ENCODE assay signal across 24 mouse cellular contexts in the genomic region with DNA sequence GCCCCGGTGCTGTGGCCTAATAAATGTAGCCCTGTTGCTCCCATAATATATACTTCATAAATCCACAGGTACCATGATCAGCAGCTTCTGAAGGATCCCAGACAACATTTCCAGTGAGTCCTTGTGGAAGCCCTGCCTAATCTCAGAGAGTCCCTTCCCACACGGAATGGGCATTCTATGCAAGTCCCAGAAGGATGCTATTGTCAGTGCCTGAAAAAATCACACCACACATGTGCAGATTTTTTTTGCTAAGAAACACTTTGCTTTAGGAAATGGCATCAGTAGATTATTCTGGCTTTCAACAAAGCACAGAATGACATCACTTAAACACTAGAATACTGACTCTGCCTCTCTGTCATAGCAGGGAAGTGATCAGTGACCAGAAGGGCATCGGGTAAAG.
A peak's percentile ranks its signal among the peaks of the same experiment; 100 is the strongest.
DNase-seq lines count a peak whose midpoint lies in the region; ATAC-seq lines count a peak whose summit lies in the region.
"Had no signal": no experiment of that assay in that cellular context is flagged by ENCODE, and none has a peak within 500 bp of the region (broad histone marks: within the 10 kb centered on the region; RNA-seq: fewer than 3 reads in every experiment).

No protein-coding gene starts in this region.

- no peak for DNase-seq in frontal cortex, postnatal 25 days (ENCODE audit: low spot score in 2 of 2)
- DNase-seq in hindbrain, embryonic 14.5 days (ENCODE audit: low spot score), result peak; percentile 14
- peak; percentile 49 for DNase-seq in midbrain, embryonic 11.5 days (ENCODE audit: low spot score, missing footprints)
- peak; percentile 28 for DNase-seq in telencephalon, adult 2 months (ENCODE audit: low read depth, low spot score)
- DNase-seq: B cell, adult 2 months; cerebellum, adult 11 months; cerebellum, adult 2 months; cerebellum, adult 9-11 months had no signal

- H3K4me1 ChIP-seq in hindbrain, embryonic 14.5 days (replicated peaks; ENCODE audit: control insufficient read depth, insufficient read depth, low read length), result no peaks in the 10 kb centered on the region
- H3K4me1 ChIP-seq in hindbrain, embryonic 13.5 days (replicated peaks), result no peaks in the 10 kb centered on the region
- no peaks in the 10 kb centered on the region for H3K4me1 ChIP-seq in midbrain, embryonic 11.5 days (ENCODE audit: control insufficient read depth, insufficient read depth, low read length)
- no peaks in the 10 kb centered on the region for H3K4me1 ChIP-seq in midbrain, embryonic 13.5 days (replicated peaks)
- H3K4me1 ChIP-seq: embryonic facial prominence, embryonic 12.5 days; forebrain, embryonic 12.5 days; heart, embryonic 12.5 days; heart, embryonic 15.5 days; hindbrain, embryonic 10.5 days had no signal

- no peak overlapping the region for H3K27ac ChIP-seq in hindbrain, embryonic 14.5 days
- no peak overlapping the region for H3K27ac ChIP-seq in hindbrain, embryonic 13.5 days
- H3K27ac ChIP-seq in midbrain, embryonic 11.5 days (ENCODE audit: low read depth, low read length), result no peak overlapping the region
- no peak overlapping the region for H3K27ac ChIP-seq in midbrain, embryonic 13.5 days
- H3K27ac ChIP-seq: embryonic facial prominence, embryonic 12.5 days; embryonic facial prominence, embryonic 15.5 days; forebrain, embryonic 12.5 days; forebrain, embryonic 15.5 days; gastrocnemius, adult 2 months; heart, embryonic 15.5 days; hindbrain, embryonic 10.5 days; hindbrain, embryonic 15.5 days had no signal

- 91% methylated on average over 3 of the region's 3 CpGs for WGBS in hindbrain, embryonic 14.5 days
- 89% methylated on average over 3 of the region's 3 CpGs for WGBS in hindbrain, embryonic 13.5 days
- 91% methylated on average over 3 of the region's 3 CpGs for WGBS in midbrain, embryonic 11.5 days
- 90% methylated on average over 3 of the region's 3 CpGs for WGBS in midbrain, embryonic 13.5 days

- no peak overlapping the region for H3K9ac ChIP-seq in hindbrain, embryonic 14.5 days
- H3K9ac ChIP-seq in hindbrain, embryonic 13.5 days, result no peak overlapping the region
- H3K9ac ChIP-seq in midbrain, embryonic 11.5 days (ENCODE audit: low read length), result no peak overlapping the region
- no peak overlapping the region for H3K9ac ChIP-seq in midbrain, embryonic 13.5 days (replicated peaks)
- H3K9ac ChIP-seq: embryonic facial prominence, embryonic 12.5 days; embryonic facial prominence, embryonic 15.5 days; forebrain, embryonic 12.5 days; forebrain, embryonic 15.5 days; heart, embryonic 12.5 days; heart, embryonic 15.5 days; hindbrain, embryonic 15.5 days had no signal

- H3K9me3 ChIP-seq in hindbrain, embryonic 14.5 days (ENCODE audit: control insufficient read depth, low read length), result no peaks in the 10 kb centered on the region
- H3K9me3 ChIP-seq in hindbrain, embryonic 13.5 days, result no peaks in the 10 kb centered on the region
- H3K9me3 ChIP-seq in midbrain, embryonic 11.5 days (ENCODE audit: control insufficient read depth, low read length), result no peaks in the 10 kb centered on the region
- H3K9me3 ChIP-seq in midbrain, embryonic 13.5 days, result no peaks in the 10 kb centered on the region
- H3K9me3 ChIP-seq: embryonic facial prominence, embryonic 12.5 days; embryonic facial prominence, embryonic 15.5 days; forebrain, embryonic 12.5 days; forebrain, embryonic 15.5 days; heart, embryonic 15.5 days; hindbrain, embryonic 10.5 days; hindbrain, embryonic 15.5 days had no signal

- H3K4me3 ChIP-seq in hindbrain, embryonic 14.5 days (replicated peaks; ENCODE audit: low read length), result no peak overlapping the region
- no peak overlapping the region for H3K4me3 ChIP-seq in hindbrain, embryonic 13.5 days
- no peak overlapping the region for H3K4me3 ChIP-seq in midbrain, embryonic 11.5 days (ENCODE audit: low read depth, low read length)
- H3K4me3 ChIP-seq in midbrain, embryonic 13.5 days (replicated peaks), result no peak overlapping the region
- H3K4me3 ChIP-seq: embryonic facial prominence, embryonic 12.5 days; embryonic facial prominence, embryonic 15.5 days; forebrain, embryonic 12.5 days; forebrain, embryonic 15.5 days; gastrocnemius, adult 2 months; heart, embryonic 12.5 days; heart, embryonic 15.5 days; hindbrain, embryonic 10.5 days; hindbrain, embryonic 15.5 days had no signal

- no peaks in the 10 kb centered on the region for H3K27me3 ChIP-seq in hindbrain, embryonic 14.5 days (ENCODE audit: control insufficient read depth, insufficient read depth, low read length)
- no peaks in the 10 kb centered on the region for H3K27me3 ChIP-seq in hindbrain, embryonic 13.5 days
- no peaks in the 10 kb centered on the region for H3K27me3 ChIP-seq in midbrain, embryonic 11.5 days (ENCODE audit: control insufficient read depth, insufficient read depth, low read length)
- H3K27me3 ChIP-seq in midbrain, embryonic 13.5 days, result no peaks in the 10 kb centered on the region
- H3K27me3 ChIP-seq: CH12.LX; embryonic facial prominence, embryonic 12.5 days; embryonic facial prominence, embryonic 15.5 days; forebrain, embryonic 12.5 days; forebrain, embryonic 15.5 days; heart, embryonic 12.5 days; heart, embryonic 15.5 days; hindbrain, embryonic 15.5 days; Patski had no signal

- H3K36me3 ChIP-seq in hindbrain, embryonic 14.5 days (replicated peaks; ENCODE audit: control insufficient read depth, insufficient read depth), result no peaks in the 10 kb centered on the region
- no peaks in the 10 kb centered on the region for H3K36me3 ChIP-seq in hindbrain, embryonic 13.5 days
- H3K36me3 ChIP-seq in midbrain, embryonic 11.5 days (ENCODE audit: control insufficient read depth, insufficient read depth, low read length), result no peaks in the 10 kb centered on the region
- no peaks in the 10 kb centered on the region for H3K36me3 ChIP-seq in midbrain, embryonic 13.5 days
- H3K36me3 ChIP-seq: embryonic facial prominence, embryonic 12.5 days; embryonic facial prominence, embryonic 15.5 days; forebrain, embryonic 12.5 days; forebrain, embryonic 15.5 days; G1E; heart, embryonic 12.5 days; heart, embryonic 15.5 days; hindbrain, embryonic 10.5 days; hindbrain, embryonic 15.5 days had no signal

- no peak overlapping the region for H3K4me2 ChIP-seq in hindbrain, embryonic 14.5 days (replicated peaks)
- no peak overlapping the region for H3K4me2 ChIP-seq in hindbrain, embryonic 13.5 days
- H3K4me2 ChIP-seq in midbrain, embryonic 11.5 days, result no peak overlapping the region
- H3K4me2 ChIP-seq in midbrain, embryonic 13.5 days (replicated peaks), result no peak overlapping the region
- H3K4me2 ChIP-seq: embryonic facial prominence, embryonic 12.5 days; embryonic facial prominence, embryonic 15.5 days; forebrain, embryonic 12.5 days; forebrain, embryonic 15.5 days; heart, embryonic 12.5 days; heart, embryonic 15.5 days; hindbrain, embryonic 15.5 days had no signal

- ATAC-seq in frontal cortex, adult (ENCODE audit: low TSS enrichment), result peak; percentile 70
- no peak for ATAC-seq in hindbrain, embryonic 14.5 days (ENCODE audit: low FRiP score)
- ATAC-seq in hindbrain, embryonic 13.5 days (ENCODE audit: low FRiP score), result no peak
- ATAC-seq in midbrain, embryonic 11.5 days (ENCODE audit: low FRiP score), result no peak
- ATAC-seq in midbrain, embryonic 13.5 days, result no peak
- ATAC-seq: intestine, postnatal 0 days; Patski had no signal

Comparison
In these comparisons a context has a peak if more than half of its experiments do, and no peak if none do; other contexts are left out.
1. DNase-seq: peak in hindbrain, embryonic 14.5 days (single experiment), midbrain, embryonic 11.5 days (single experiment) and telencephalon, adult 2 months (single experiment); none in frontal cortex, postnatal 25 days (0 of 2).